In genomic region chr1:164890366-164890765, GRCm38 (mm10) we compare ENCODE assay signal across 12 mouse cellular contexts. TPM values are rescaled to one million over a fixed set of nuclear protein-coding genes. Genes with fewer than 3 reads are reported as not detected.
"Had no signal": no experiment of that assay in that cellular context is flagged by ENCODE, and none has a peak within 500 bp of the region (broad histone marks: within the 10 kb centered on the region; RNA-seq: fewer than 3 reads in every experiment).

No protein-coding gene starts in this region.

- H3K27ac ChIP-seq: limb, embryonic 15.5 days; liver, embryonic 14.5 days; midbrain, embryonic 12.5 days; neural tube, embryonic 13.5 days; stomach, embryonic 15.5 days had no signal

- DNase-seq: layer of hippocampus, postnatal 36 days; lung, adult 18-20 months; retina, postnatal 1 day; thymus, postnatal 36 days had no signal

- H3K36me3 ChIP-seq: limb, embryonic 15.5 days; midbrain, embryonic 12.5 days; neural tube, embryonic 13.5 days; stomach, embryonic 15.5 days had no signal

- ATAC-seq: inflammation-experienced regulatory T-cells, adult 6 months; midbrain, embryonic 16.5 days had no signal

- H3K4me2 ChIP-seq: limb, embryonic 15.5 days; midbrain, embryonic 12.5 days; neural tube, embryonic 13.5 days; stomach, embryonic 15.5 days had no signal

- H3K4me3 ChIP-seq: limb, embryonic 15.5 days; midbrain, embryonic 12.5 days; neural tube, embryonic 13.5 days; stomach, embryonic 15.5 days had no signal

- H3K9me3 ChIP-seq: limb, embryonic 15.5 days; midbrain, embryonic 12.5 days; neural tube, embryonic 13.5 days; stomach, embryonic 15.5 days had no signal

- H3K4me1 ChIP-seq: limb, embryonic 15.5 days; midbrain, embryonic 12.5 days; neural tube, embryonic 13.5 days; stomach, embryonic 15.5 days had no signal

- H3K27me3 ChIP-seq: limb, embryonic 15.5 days; midbrain, embryonic 12.5 days; neural tube, embryonic 13.5 days; stomach, embryonic 15.5 days had no signal

- H3K9ac ChIP-seq: limb, embryonic 15.5 days; liver, embryonic 14.5 days; midbrain, embryonic 12.5 days; neural tube, embryonic 13.5 days; stomach, embryonic 15.5 days had no signal

RNA-seq across cellular contexts. Expression of gene Xcl1, which starts 45.0 kb away (rescaled TPM):
- polyA plus RNA-seq: limb, embryonic 11.5 days; limb, embryonic 15.5 days; liver, embryonic 14.5 days; midbrain, embryonic 12.5 days; midbrain, embryonic 16.5 days; neural tube, embryonic 13.5 days; stomach, embryonic 15.5 days had no signal
